Mouse (Mus musculus): ENCODE data around the gene 2010300C02Rik. TPM values are rescaled to one million over a fixed set of nuclear protein-coding genes. Genes with fewer than 3 reads are reported as not detected.
A peak's percentile ranks its signal among the peaks of the same experiment; 100 is the strongest.

The 2010300C02Rik gene
- polyA plus RNA-seq, 1 experiment from 2014 or later, result 3.2 TPM

DNA sequence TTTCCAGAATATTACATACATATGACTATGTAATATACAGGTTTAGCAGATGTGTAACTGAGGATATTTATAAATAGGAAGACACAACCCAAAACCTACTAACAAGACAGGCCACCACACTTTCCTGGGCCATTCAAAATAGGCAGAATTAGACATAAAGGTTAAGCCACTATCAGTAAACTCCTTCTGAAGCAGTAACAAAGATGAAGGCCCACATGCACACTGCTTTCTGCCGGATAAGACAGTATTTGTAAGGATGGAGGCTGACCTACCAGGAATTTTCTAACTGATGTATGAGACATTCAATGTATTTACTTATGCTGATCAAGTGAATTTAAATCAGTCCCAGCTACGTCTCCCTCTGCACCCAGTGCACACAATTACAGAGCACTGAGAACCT, 55.4 kb downstream of the 2010300C02Rik start:
- H3K4me3 ChIP-seq, result no peak overlapping the region
- H3K9ac ChIP-seq, result no peak overlapping the region
- H3K9me3 ChIP-seq (replicated peaks), result no peaks in the 10 kb centered on the region
- ATAC-seq (replicated peaks; ENCODE audit: insufficient number of reproducible peaks, insufficient read depth, low FRiP score, low read depth), result no peak
- no peaks in the 10 kb centered on the region for H3K4me1 ChIP-seq (replicated peaks)
- H3K4me2 ChIP-seq, result no peak overlapping the region
- WGBS, result 83% methylated on average over 2 of the region's 2 CpGs
- no peaks in the 10 kb centered on the region for H3K27me3 ChIP-seq
- H3K36me3 ChIP-seq, result no peaks in the 10 kb centered on the region
- no peak overlapping the region for H3K27ac ChIP-seq

DNA sequence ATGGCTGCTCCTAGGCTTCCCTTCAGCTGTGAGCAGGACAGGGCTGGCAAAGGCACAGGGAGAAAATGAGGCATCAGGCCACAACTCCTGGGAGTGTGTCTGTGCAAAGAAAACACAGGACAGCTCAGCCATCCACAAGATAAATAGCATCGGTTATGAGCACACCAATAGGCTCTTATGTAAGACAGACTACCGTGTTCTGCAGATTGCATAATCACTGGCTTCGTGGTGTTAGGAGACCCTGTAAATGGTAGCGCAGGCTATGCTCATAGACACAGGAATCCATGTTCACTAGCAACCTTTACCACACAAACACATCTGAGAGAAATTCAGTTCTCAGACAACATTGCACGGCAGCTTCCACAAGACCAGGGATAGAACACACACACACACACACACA, 56.3 kb downstream of the 2010300C02Rik start:
- ATAC-seq (replicated peaks; ENCODE audit: insufficient number of reproducible peaks, insufficient read depth, low FRiP score, low read depth), result no peak
- Histone ChIP-seq H3K4me1 (replicated peaks) (no peaks in the 10 kb centered on the region), H3K27ac (no peak overlapping the region), H3K9ac (no peak overlapping the region), H3K4me2 (no peak overlapping the region), H3K36me3 (no peaks in the 10 kb centered on the region), H3K27me3 (no peaks in the 10 kb centered on the region), H3K4me3 (no peak overlapping the region), H3K9me3 (replicated peaks) (no peaks in the 10 kb centered on the region)
- 76% methylated on average over 5 of the region's 5 CpGs for WGBS

DNA sequence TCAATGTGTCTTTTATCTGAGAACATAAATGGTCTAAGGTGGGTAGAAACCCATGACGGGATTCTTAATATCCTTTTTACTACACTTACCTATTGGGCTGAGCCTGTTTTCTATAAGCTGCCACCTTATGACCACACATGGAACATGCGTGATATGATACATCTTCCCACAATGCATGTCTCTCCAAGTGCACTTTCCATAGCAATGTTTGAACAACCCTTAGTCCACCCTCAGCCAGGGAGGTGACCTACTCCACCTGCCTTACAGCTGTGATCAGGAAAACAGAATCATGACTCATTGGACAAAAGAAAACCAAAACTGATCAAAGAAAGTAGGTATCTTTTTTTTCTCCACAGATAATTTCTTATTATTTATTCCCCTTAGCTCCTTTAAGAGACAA, 63.9 kb downstream of the 2010300C02Rik start:
- no peak overlapping the region for H3K4me3 ChIP-seq
- ATAC-seq (replicated peaks; ENCODE audit: insufficient number of reproducible peaks, insufficient read depth, low FRiP score, low read depth), result no peak
- H3K9me3 ChIP-seq (replicated peaks), result no peaks in the 10 kb centered on the region
- H3K36me3 ChIP-seq, result no peaks in the 10 kb centered on the region
- no peak overlapping the region for H3K4me2 ChIP-seq
- H3K4me1 ChIP-seq (replicated peaks), result no peaks in the 10 kb centered on the region
- no peak overlapping the region for H3K9ac ChIP-seq
- H3K27me3 ChIP-seq, result no peaks in the 10 kb centered on the region
- H3K27ac ChIP-seq, result no peak overlapping the region
- 93% methylated on average over 2 of the region's 2 CpGs for WGBS

DNA sequence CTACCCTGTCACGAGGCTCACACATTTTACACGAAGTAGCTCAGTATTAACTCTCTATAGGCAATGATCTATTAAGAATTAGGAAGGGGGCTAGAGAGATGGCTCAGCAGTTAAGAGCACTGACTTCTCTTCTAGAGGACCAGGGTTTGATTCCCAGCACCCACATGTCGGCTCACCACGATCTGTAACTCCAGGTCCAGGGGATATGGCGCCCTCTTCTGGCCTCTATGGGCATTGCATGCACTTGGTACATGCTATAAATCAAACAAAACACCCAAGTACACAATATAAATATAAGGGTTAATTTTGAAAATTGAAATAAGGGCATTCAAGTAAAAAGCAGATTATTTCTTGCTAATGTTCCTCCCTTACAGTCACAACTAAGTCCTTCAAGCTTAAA, 65.9 kb downstream of the 2010300C02Rik start:
- no peaks in the 10 kb centered on the region for H3K4me1 ChIP-seq (replicated peaks)
- no peak overlapping the region for H3K9ac ChIP-seq
- H3K4me2 ChIP-seq, result no peak overlapping the region
- H3K27ac ChIP-seq, result no peak overlapping the region
- ATAC-seq (replicated peaks; ENCODE audit: insufficient number of reproducible peaks, insufficient read depth, low FRiP score, low read depth), result no peak
- H3K4me3 ChIP-seq, result no peak overlapping the region
- no peaks in the 10 kb centered on the region for H3K9me3 ChIP-seq (replicated peaks)
- no peaks in the 10 kb centered on the region for H3K27me3 ChIP-seq
- 70% methylated on average over 5 of the region's 5 CpGs for WGBS
- no peaks in the 10 kb centered on the region for H3K36me3 ChIP-seq

DNA sequence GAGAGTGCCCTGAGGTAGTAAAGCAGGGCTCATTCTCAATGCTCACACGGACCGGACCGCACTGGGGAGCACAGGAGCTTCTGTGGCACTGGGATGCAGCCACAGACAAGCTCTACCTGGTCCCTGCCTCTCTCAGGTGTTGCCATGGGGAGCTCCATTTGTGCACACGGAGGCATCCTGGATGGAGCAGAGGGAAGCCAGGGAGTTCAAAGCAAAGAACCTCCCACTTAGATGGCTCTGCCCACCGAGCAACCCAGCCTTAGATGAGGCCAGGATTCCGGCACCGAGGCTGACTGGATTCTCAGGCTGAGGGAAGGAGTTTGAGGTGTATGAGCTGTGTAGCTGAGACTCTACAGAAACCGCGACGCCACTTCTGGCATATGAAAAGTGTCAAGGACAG, 72.8 kb downstream of the 2010300C02Rik start:
- H3K4me3 ChIP-seq, result no peak overlapping the region
- no peak overlapping the region for H3K4me2 ChIP-seq
- no peak overlapping the region for H3K27ac ChIP-seq
- H3K9ac ChIP-seq, result no peak overlapping the region
- H3K36me3 ChIP-seq, result no peaks in the 10 kb centered on the region
- no peaks in the 10 kb centered on the region for H3K4me1 ChIP-seq (replicated peaks)
- 85% methylated on average over 10 of the region's 10 CpGs for WGBS
- no peaks in the 10 kb centered on the region for H3K9me3 ChIP-seq (replicated peaks)
- no peak for ATAC-seq (replicated peaks; ENCODE audit: insufficient number of reproducible peaks, insufficient read depth, low FRiP score, low read depth)
- no peaks in the 10 kb centered on the region for H3K27me3 ChIP-seq

DNA sequence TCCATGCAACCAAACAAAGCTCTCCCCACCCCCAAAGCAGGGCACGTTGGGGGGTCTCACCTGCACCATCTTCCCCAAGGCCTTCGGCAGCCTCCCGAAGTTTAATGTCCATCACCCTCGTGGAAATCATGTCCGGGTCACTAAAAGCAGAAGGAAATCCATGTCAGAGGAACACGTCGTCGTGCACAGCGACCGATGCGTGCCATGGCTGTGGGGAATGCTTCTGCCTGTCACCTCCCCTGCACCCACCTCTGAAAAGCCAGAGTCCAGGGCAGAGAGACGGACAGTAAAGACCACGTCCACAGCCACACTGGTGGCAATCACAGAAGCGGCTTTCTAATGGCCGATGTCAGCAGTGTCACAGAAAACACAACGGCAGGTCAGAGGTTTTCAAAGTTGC, 75.4 kb downstream of the 2010300C02Rik start:
- no peak overlapping the region for H3K4me2 ChIP-seq
- no peak overlapping the region for H3K4me3 ChIP-seq
- 90% methylated on average over 16 of the region's 16 CpGs for WGBS
- no peaks in the 10 kb centered on the region for H3K27me3 ChIP-seq
- H3K9me3 ChIP-seq (replicated peaks), result no peaks in the 10 kb centered on the region
- no peaks in the 10 kb centered on the region for H3K4me1 ChIP-seq (replicated peaks)
- H3K9ac ChIP-seq, result no peak overlapping the region
- no peak overlapping the region for H3K27ac ChIP-seq
- ATAC-seq (replicated peaks; ENCODE audit: insufficient number of reproducible peaks, insufficient read depth, low FRiP score, low read depth), result no peak
- no peaks in the 10 kb centered on the region for H3K36me3 ChIP-seq

DNA sequence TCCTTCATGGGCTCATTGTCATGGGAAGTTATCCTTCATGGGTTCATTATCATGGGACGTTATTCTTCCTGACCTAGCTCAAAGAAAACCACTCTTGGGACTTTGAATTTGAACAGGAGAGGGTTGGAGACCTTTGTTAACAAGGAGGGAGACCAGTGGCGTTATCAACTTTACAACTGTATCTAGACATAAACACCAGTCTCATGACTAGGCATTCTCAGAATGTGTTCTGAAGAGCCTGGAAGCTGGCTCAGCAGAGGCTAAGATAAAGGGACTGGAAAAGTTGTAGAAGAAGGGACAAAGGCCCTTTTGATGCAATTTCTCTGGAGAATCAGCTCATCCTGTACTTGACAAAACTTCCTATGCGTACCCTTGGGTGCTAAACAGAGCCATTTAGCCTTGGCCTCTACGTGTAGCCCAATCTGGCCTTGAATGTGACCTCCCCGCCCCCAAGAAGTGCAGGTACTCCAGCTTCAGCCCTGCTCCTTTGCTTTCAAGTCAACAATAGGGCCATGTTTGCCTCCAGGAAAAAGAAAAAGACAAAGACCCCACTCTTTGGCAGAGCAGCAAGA, 76.0 kb downstream of the 2010300C02Rik start:
- H3K9me3 ChIP-seq (replicated peaks), result no peaks in the 10 kb centered on the region
- ATAC-seq (replicated peaks; ENCODE audit: insufficient number of reproducible peaks, insufficient read depth, low FRiP score, low read depth), result no peak
- no peak overlapping the region for H3K9ac ChIP-seq
- no peaks in the 10 kb centered on the region for H3K27me3 ChIP-seq
- no peaks in the 10 kb centered on the region for H3K4me1 ChIP-seq (replicated peaks)
- WGBS, result 70% methylated on average over 5 of the region's 5 CpGs
- no peak overlapping the region for H3K27ac ChIP-seq
- H3K4me2 ChIP-seq, result no peak overlapping the region
- H3K36me3 ChIP-seq, result no peaks in the 10 kb centered on the region
- H3K4me3 ChIP-seq, result no peak overlapping the region

DNA sequence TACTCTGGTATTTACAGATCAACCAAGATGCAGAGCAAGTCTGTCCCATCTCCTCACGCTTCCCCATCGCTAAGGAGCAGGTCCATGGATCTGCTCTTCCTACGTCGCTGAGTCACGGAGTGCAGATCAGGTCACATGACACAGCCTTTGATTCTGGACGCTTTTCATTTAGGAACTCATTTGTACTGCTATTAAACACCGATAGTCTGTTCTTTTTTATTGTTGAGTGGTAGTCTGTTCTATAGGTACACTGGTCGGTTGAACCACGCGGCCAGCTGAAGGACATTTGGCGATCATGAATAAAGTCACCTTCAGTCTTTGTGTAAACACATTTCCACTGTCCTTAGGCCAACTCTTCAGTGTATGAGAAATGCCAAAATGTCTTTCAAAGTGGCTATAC, 78.5 kb downstream of the 2010300C02Rik start:
- Histone ChIP-seq H3K4me1 (replicated peaks) (no peaks in the 10 kb centered on the region), H3K4me2 (no peak overlapping the region), H3K36me3 (no peaks in the 10 kb centered on the region), H3K4me3 (no peak overlapping the region), H3K9ac (no peak overlapping the region), H3K27ac (no peak overlapping the region), H3K27me3 (no peaks in the 10 kb centered on the region), H3K9me3 (replicated peaks) (no peaks in the 10 kb centered on the region)
- WGBS, result 85% methylated on average over 11 of the region's 11 CpGs
- ATAC-seq (replicated peaks; ENCODE audit: insufficient number of reproducible peaks, insufficient read depth, low FRiP score, low read depth), result no peak

DNA sequence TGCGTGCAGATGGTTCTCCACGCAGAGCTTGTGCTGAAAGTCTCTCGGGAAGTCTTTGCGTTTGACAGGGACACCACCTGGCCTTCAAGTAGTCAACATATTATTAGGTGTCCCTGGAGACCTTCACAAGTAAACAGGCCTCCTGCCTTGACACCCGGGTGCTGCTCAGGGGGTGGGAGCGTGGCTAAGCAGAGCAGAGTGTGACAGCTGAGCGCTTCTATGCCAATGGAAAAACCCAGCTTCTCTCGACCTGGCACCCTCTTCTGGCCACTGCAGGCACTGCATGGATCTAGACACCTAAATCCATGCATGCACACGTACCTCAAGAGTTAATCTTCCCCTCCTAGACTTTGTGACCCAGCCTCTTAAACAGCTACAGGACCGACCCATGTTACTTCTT, 80.8 kb downstream of the 2010300C02Rik start:
- H3K4me3 ChIP-seq, result no peak overlapping the region
- H3K4me1 ChIP-seq (replicated peaks), result no peaks in the 10 kb centered on the region
- no peaks in the 10 kb centered on the region for H3K36me3 ChIP-seq
- H3K4me2 ChIP-seq, result peak overlapping the region; percentile 52
- no peak overlapping the region for H3K9ac ChIP-seq
- no peaks in the 10 kb centered on the region for H3K9me3 ChIP-seq (replicated peaks)
- ATAC-seq (replicated peaks; ENCODE audit: insufficient number of reproducible peaks, insufficient read depth, low FRiP score, low read depth), result peak; percentile 55; the same call in 1 of the 2 replicates
- H3K27ac ChIP-seq, result no peak overlapping the region
- no peaks in the 10 kb centered on the region for H3K27me3 ChIP-seq
- 13% methylated on average over 10 of the region's 10 CpGs for WGBS

DNA sequence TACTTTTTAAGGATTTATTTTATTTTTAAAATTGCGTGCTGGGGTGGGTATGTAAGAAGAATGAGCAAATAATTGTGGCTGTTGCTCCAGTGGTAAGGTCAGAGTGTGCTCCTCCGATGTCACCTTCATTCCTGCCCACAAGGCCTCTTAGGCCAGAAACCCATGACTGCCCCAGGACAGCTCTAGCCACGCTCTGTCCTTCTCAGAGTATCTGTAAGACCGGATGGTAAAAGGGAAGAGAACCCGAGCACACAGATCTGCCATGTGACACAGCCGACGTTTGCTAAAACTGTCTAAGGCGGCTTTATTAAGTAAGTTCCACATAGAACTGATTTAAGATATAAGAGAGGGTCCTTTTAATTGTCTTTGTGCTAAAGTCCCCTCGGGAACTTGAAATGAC, 81.3 kb downstream of the 2010300C02Rik start:
- Histone ChIP-seq H3K9me3 (replicated peaks) (no peaks in the 10 kb centered on the region), H3K27ac (no peak overlapping the region), H3K4me3 (no peak overlapping the region), H3K4me1 (replicated peaks) (no peaks in the 10 kb centered on the region), H3K27me3 (no peaks in the 10 kb centered on the region), H3K9ac (no peak overlapping the region), H3K36me3 (no peaks in the 10 kb centered on the region), H3K4me2 (no peak overlapping the region; the same call in 1 of the 2 replicates)
- no peak for ATAC-seq (replicated peaks; ENCODE audit: insufficient number of reproducible peaks, insufficient read depth, low FRiP score, low read depth)
- WGBS, result 70% methylated on average over 9 of the region's 9 CpGs

DNA sequence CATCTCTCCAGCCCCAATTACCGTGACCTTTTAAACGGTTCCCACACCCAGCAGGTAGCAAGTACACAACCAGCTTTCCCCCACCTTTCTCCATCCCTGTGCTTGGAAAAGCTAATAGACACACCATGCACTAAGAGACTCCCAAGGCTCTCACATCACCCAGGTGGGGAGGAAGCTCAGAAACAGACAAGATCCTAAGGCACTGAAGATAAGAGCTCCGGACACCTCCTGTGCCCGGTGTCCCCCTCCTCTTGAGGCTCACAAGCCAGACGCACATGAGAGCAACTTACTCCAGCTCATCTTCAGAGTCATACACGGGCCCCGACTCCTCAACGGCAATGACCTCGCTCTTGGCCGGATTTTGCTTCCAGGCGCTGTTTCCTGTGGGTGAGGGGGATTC, 82.3 kb downstream of the 2010300C02Rik start:
- no peaks in the 10 kb centered on the region for H3K27me3 ChIP-seq
- no peak overlapping the region for H3K9ac ChIP-seq
- 67% methylated on average over 11 of the region's 11 CpGs for WGBS
- no peaks in the 10 kb centered on the region for H3K4me1 ChIP-seq (replicated peaks)
- no peaks in the 10 kb centered on the region for H3K36me3 ChIP-seq
- H3K4me3 ChIP-seq, result no peak overlapping the region
- H3K9me3 ChIP-seq (replicated peaks), result no peaks in the 10 kb centered on the region
- no peak for ATAC-seq (replicated peaks; ENCODE audit: insufficient number of reproducible peaks, insufficient read depth, low FRiP score, low read depth)
- H3K27ac ChIP-seq, result no peak overlapping the region
- H3K4me2 ChIP-seq, result no peak overlapping the region

DNA sequence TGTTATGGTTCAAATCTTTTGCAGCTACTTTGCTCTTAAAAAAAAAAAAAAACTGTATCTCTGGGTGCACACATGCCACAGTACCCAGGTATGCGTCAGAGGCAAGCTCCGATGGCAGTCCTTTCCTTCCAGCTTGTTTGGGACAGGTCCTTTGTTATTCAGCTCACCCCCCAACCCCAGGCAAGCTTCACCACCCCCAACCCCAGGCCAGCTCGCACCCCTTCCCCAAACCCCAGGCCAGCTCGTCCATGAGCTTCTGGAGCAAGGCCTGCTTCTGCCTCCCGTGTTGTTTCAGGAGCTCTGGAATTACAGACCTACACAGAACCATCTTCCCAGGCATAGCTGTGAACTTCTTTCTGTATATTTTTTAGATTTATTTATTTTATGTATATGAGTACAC, 83.1 kb downstream of the 2010300C02Rik start:
- Histone ChIP-seq H3K9me3 (replicated peaks) (no peaks in the 10 kb centered on the region), H3K9ac (no peak overlapping the region), H3K27me3 (no peaks in the 10 kb centered on the region), H3K4me3 (no peak overlapping the region), H3K4me1 (replicated peaks) (no peaks in the 10 kb centered on the region), H3K36me3 (no peaks in the 10 kb centered on the region), H3K27ac (no peak overlapping the region), H3K4me2 (no peak overlapping the region)
- 78% methylated on average over 5 of the region's 5 CpGs for WGBS
- ATAC-seq (replicated peaks; ENCODE audit: insufficient number of reproducible peaks, insufficient read depth, low FRiP score, low read depth), result no peak

Measured in heart, embryonic 15.5 days (tissue).